Comparison of ENCODE assay signal across 19 mouse cellular contexts in the genomic region with DNA sequence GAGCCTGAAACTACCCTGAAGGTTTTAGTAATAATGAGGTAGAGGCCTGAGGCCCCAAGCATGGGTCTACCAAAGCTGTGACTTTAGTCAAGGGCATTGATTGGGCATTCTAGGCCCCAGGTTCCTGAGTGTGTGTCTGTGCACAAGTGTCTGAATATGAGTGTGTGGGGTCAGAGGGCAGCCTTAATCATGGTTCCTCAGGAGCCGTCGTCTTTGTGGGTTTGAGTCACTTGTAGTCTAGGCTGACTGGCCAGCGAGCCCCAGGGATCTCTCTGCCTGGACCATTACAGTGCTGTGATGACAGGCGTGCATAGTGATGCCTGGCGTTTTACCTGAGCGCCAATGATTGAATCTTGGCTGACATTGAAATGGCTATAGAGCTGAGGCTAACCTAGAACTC. TPM values are rescaled to one million over a fixed set of nuclear protein-coding genes. Genes with fewer than 3 reads are reported as not detected.
A peak's percentile ranks its signal among the peaks of the same experiment; 100 is the strongest.
DNase-seq lines count a peak whose midpoint lies in the region; ATAC-seq lines count a peak whose summit lies in the region.
"Had no signal": no experiment of that assay in that cellular context is flagged by ENCODE, and none has a peak within 500 bp of the region (broad histone marks: within the 10 kb centered on the region; RNA-seq: fewer than 3 reads in every experiment).

No protein-coding gene starts in this region.

- ATAC-seq in embryonic facial prominence, embryonic 13.5 days (ENCODE audit: insufficient number of reproducible peaks, insufficient read depth, low FRiP score, low TSS enrichment, low read depth): no peak
- no peak for ATAC-seq in heart, embryonic 16.5 days (replicated peaks; ENCODE audit: extremely low read depth, insufficient read depth, low FRiP score)
- no peak for ATAC-seq in heart, embryonic 12.5 days (ENCODE audit: insufficient number of reproducible peaks, low FRiP score)
- ATAC-seq in limb, embryonic 13.5 days (ENCODE audit: low FRiP score, low read depth): no peak
- no peak for ATAC-seq in embryonic facial prominence, embryonic 14.5 days (ENCODE audit: low read depth)
- ATAC-seq: forebrain, embryonic 13.5 days had no signal

- H3K9ac ChIP-seq in embryonic facial prominence, embryonic 13.5 days: peak overlapping the region; percentile 36; the same call in 1 of the 2 replicates
- peak overlapping the region; percentile 26 for H3K9ac ChIP-seq in heart, embryonic 16.5 days (ENCODE audit: low read length)
- no peak overlapping the region; the same call in 1 of the 2 replicates for H3K9ac ChIP-seq in heart, embryonic 12.5 days
- 0 out of 2 replicates have a peak overlapping the region, but pooled peaks have one; percentile 21 for H3K9ac ChIP-seq in limb, embryonic 13.5 days
- peak overlapping the region; percentile 25; the same call in 1 of the 2 replicates for H3K9ac ChIP-seq in embryonic facial prominence, embryonic 14.5 days (ENCODE audit: low read depth, low read length)
- H3K9ac ChIP-seq: embryonic facial prominence, embryonic 12.5 days; forebrain, embryonic 13.5 days; hindbrain, embryonic 13.5 days; midbrain, embryonic 12.5 days; neural tube, embryonic 12.5 days had no signal

- no peak overlapping the region for H3K4me2 ChIP-seq in embryonic facial prominence, embryonic 13.5 days
- H3K4me2 ChIP-seq in heart, embryonic 16.5 days (ENCODE audit: low read depth, low read length): no peak overlapping the region
- no peak overlapping the region for H3K4me2 ChIP-seq in heart, embryonic 12.5 days
- H3K4me2 ChIP-seq in limb, embryonic 13.5 days (replicated peaks): no peak overlapping the region
- no peak overlapping the region for H3K4me2 ChIP-seq in embryonic facial prominence, embryonic 14.5 days (ENCODE audit: low read depth, low read length)
- H3K4me2 ChIP-seq: embryonic facial prominence, embryonic 12.5 days; forebrain, embryonic 13.5 days; hindbrain, embryonic 13.5 days; liver, embryonic 11.5 days; midbrain, embryonic 12.5 days; neural tube, embryonic 12.5 days had no signal

- H3K27ac ChIP-seq in embryonic facial prominence, embryonic 13.5 days: no peak overlapping the region
- H3K27ac ChIP-seq in embryonic facial prominence, embryonic 10.5 days (replicated peaks): no peak overlapping the region
- no peak overlapping the region for H3K27ac ChIP-seq in heart, embryonic 16.5 days (ENCODE audit: low read length)
- H3K27ac ChIP-seq in heart, embryonic 12.5 days (ENCODE audit: poor library complexity, severe bottlenecking): no peak overlapping the region
- no peak overlapping the region for H3K27ac ChIP-seq in limb, embryonic 13.5 days
- H3K27ac ChIP-seq in limb, embryonic 10.5 days: no peak overlapping the region
- H3K27ac ChIP-seq in embryonic facial prominence, embryonic 14.5 days (replicated peaks; ENCODE audit: low read depth, low read length): no peak overlapping the region
- H3K27ac ChIP-seq: embryonic facial prominence, embryonic 12.5 days; forebrain, embryonic 13.5 days; hindbrain, embryonic 13.5 days; midbrain, embryonic 12.5 days; neural tube, embryonic 12.5 days had no signal

- H3K27me3 ChIP-seq in embryonic facial prominence, embryonic 13.5 days: no peaks in the 10 kb centered on the region
- H3K27me3 ChIP-seq in embryonic facial prominence, embryonic 10.5 days (replicated peaks; ENCODE audit: low read depth, poor library complexity, severe bottlenecking): no peaks in the 10 kb centered on the region
- H3K27me3 ChIP-seq in heart, embryonic 16.5 days (ENCODE audit: control insufficient read depth, insufficient read depth, low read length): no peaks in the 10 kb centered on the region
- H3K27me3 ChIP-seq in heart, embryonic 12.5 days (replicated peaks): no peaks in the 10 kb centered on the region
- no peaks in the 10 kb centered on the region for H3K27me3 ChIP-seq in limb, embryonic 13.5 days
- H3K27me3 ChIP-seq in limb, embryonic 10.5 days (ENCODE audit: low read depth, poor library complexity, severe bottlenecking): no peaks in the 10 kb centered on the region
- H3K27me3 ChIP-seq in embryonic facial prominence, embryonic 14.5 days (replicated peaks; ENCODE audit: control insufficient read depth, insufficient read depth, low read length): no peaks in the 10 kb centered on the region
- H3K27me3 ChIP-seq: embryonic facial prominence, embryonic 12.5 days; forebrain, embryonic 13.5 days; hindbrain, embryonic 13.5 days; midbrain, embryonic 12.5 days; neural tube, embryonic 12.5 days had no signal

- no peaks in the 10 kb centered on the region for H3K9me3 ChIP-seq in embryonic facial prominence, embryonic 13.5 days
- no peaks in the 10 kb centered on the region for H3K9me3 ChIP-seq in embryonic facial prominence, embryonic 10.5 days
- no peaks in the 10 kb centered on the region for H3K9me3 ChIP-seq in heart, embryonic 16.5 days (replicated peaks; ENCODE audit: control insufficient read depth, low read length)
- H3K9me3 ChIP-seq in heart, embryonic 12.5 days (replicated peaks): no peaks in the 10 kb centered on the region
- no peaks in the 10 kb centered on the region for H3K9me3 ChIP-seq in limb, embryonic 13.5 days
- H3K9me3 ChIP-seq in limb, embryonic 10.5 days (replicated peaks): no peaks in the 10 kb centered on the region
- no peaks in the 10 kb centered on the region for H3K9me3 ChIP-seq in embryonic facial prominence, embryonic 14.5 days (ENCODE audit: control insufficient read depth, low read length)
- H3K9me3 ChIP-seq: embryonic facial prominence, embryonic 12.5 days; forebrain, embryonic 13.5 days; hindbrain, embryonic 13.5 days; midbrain, embryonic 12.5 days; neural tube, embryonic 12.5 days had no signal

- no peaks in the 10 kb centered on the region for H3K36me3 ChIP-seq in embryonic facial prominence, embryonic 13.5 days
- H3K36me3 ChIP-seq in embryonic facial prominence, embryonic 10.5 days (replicated peaks): no peaks in the 10 kb centered on the region
- no peaks in the 10 kb centered on the region for H3K36me3 ChIP-seq in heart, embryonic 16.5 days (ENCODE audit: control insufficient read depth, insufficient read depth)
- H3K36me3 ChIP-seq in heart, embryonic 12.5 days: 0 out of 2 replicates have a peak, but pooled peaks cover 4% of the 10 kb centered on the region
- H3K36me3 ChIP-seq in limb, embryonic 13.5 days: no peaks in the 10 kb centered on the region
- H3K36me3 ChIP-seq in limb, embryonic 10.5 days: no peaks in the 10 kb centered on the region
- H3K36me3 ChIP-seq in embryonic facial prominence, embryonic 14.5 days (ENCODE audit: control insufficient read depth, insufficient read depth, low read length): no peaks in the 10 kb centered on the region
- H3K36me3 ChIP-seq: embryonic facial prominence, embryonic 12.5 days; hindbrain, embryonic 13.5 days; midbrain, embryonic 12.5 days; neural tube, embryonic 12.5 days had no signal

- peaks cover 29% of the 10 kb centered on the region for H3K4me1 ChIP-seq in embryonic facial prominence, embryonic 13.5 days
- H3K4me1 ChIP-seq in embryonic facial prominence, embryonic 10.5 days: peaks cover 31% of the 10 kb centered on the region
- peaks cover 37% of the 10 kb centered on the region for H3K4me1 ChIP-seq in heart, embryonic 16.5 days (ENCODE audit: control insufficient read depth, insufficient read depth, low read length)
- H3K4me1 ChIP-seq in heart, embryonic 12.5 days (replicated peaks): peaks cover 54% of the 10 kb centered on the region
- H3K4me1 ChIP-seq in limb, embryonic 13.5 days: peaks cover 40% of the 10 kb centered on the region
- peaks cover 26% of the 10 kb centered on the region for H3K4me1 ChIP-seq in limb, embryonic 10.5 days
- peaks cover 10% of the 10 kb centered on the region; the same call in 1 of the 2 replicates for H3K4me1 ChIP-seq in embryonic facial prominence, embryonic 14.5 days (ENCODE audit: control insufficient read depth, insufficient read depth, low read length)

- 78% methylated on average over 6 of the region's 6 CpGs for WGBS in embryonic facial prominence, embryonic 13.5 days
- 84% methylated on average over 6 of the region's 6 CpGs for WGBS in embryonic facial prominence, embryonic 10.5 days
- 73% methylated on average over 6 of the region's 6 CpGs for WGBS in heart, embryonic 16.5 days
- whole genome bisulfite sequencing in heart, embryonic 12.5 days: 77% methylated on average over 6 of the region's 6 CpGs
- WGBS in limb, embryonic 13.5 days: 87% methylated on average over 6 of the region's 6 CpGs
- 88% methylated on average over 6 of the region's 6 CpGs for WGBS in limb, embryonic 10.5 days
- WGBS in embryonic facial prominence, embryonic 14.5 days: 84% methylated on average over 6 of the region's 6 CpGs

- no peak overlapping the region for H3K4me3 ChIP-seq in embryonic facial prominence, embryonic 13.5 days
- H3K4me3 ChIP-seq in embryonic facial prominence, embryonic 10.5 days: no peak overlapping the region
- no peak overlapping the region for H3K4me3 ChIP-seq in heart, embryonic 16.5 days (ENCODE audit: low read length)
- no peak overlapping the region for H3K4me3 ChIP-seq in heart, embryonic 12.5 days
- H3K4me3 ChIP-seq in limb, embryonic 13.5 days: no peak overlapping the region
- no peak overlapping the region for H3K4me3 ChIP-seq in limb, embryonic 10.5 days
- H3K4me3 ChIP-seq in embryonic facial prominence, embryonic 14.5 days (ENCODE audit: low read depth, low read length): no peak overlapping the region
- H3K4me3 ChIP-seq: embryonic facial prominence, embryonic 12.5 days; forebrain, embryonic 13.5 days; hindbrain, embryonic 13.5 days; midbrain, embryonic 12.5 days had no signal

- DNase-seq in embryonic facial prominence, embryonic 10.5 days (ENCODE audit: low spot score): no peak
- no peak for DNase-seq in limb, embryonic 10.5 days (ENCODE audit: low spot score)
- DNase-seq in embryonic facial prominence, embryonic 14.5 days (ENCODE audit: low spot score): no peak
- DNase-seq in adrenal gland, adult 8-10 months: no peak
- DNase-seq: layer of hippocampus, adult 9-11 months; lung, adult 18-20 months; lung, postnatal 10 days; thymus, adult 18-20 months; thymus, postnatal 36 days had no signal

RNA-seq across cellular contexts. Expression of gene Dnm2, which starts 3.5 kb away (rescaled TPM):
- polyA plus RNA-seq in embryonic facial prominence, embryonic 13.5 days (2015; fragmentation: Nextera tagmentation; extraction: Ambion mirVana): 74.5 and 79.8 TPM in 2 replicates
- polyA plus RNA-seq in embryonic facial prominence, embryonic 10.5 days (2016; fragmentation: Nextera tagmentation; extraction: Ambion mirVana): 72.9 and 73.7 TPM in 2 replicates
- 73.7 and 75.0 TPM in 2 replicates for polyA plus RNA-seq in heart, embryonic 16.5 days (2015; fragmentation: Nextera tagmentation; extraction: Ambion mirVana)
- 83.8 and 87.2 TPM in 2 replicates for polyA plus RNA-seq in heart, embryonic 12.5 days (2016; fragmentation: Nextera tagmentation; extraction: Ambion mirVana)
- polyA plus RNA-seq in limb, embryonic 13.5 days (2015; fragmentation: Nextera tagmentation; extraction: Ambion mirVana): 72.5 and 77.0 TPM in 2 replicates
- 71.7 and 79.7 TPM in 2 replicates for polyA plus RNA-seq in limb, embryonic 10.5 days (2016; fragmentation: Nextera tagmentation; extraction: Ambion mirVana)
- polyA plus RNA-seq in embryonic facial prominence, embryonic 14.5 days (2014; fragmentation: Nextera tagmentation; extraction: Ambion mirVana): 65.8 and 69.3 TPM in 2 replicates
- 100 to 1,000 TPM; 106 to 132 (median 114) TPM for total RNA-seq in adrenal gland, adult 8-10 months (2022)

RNA-seq across cellular contexts. Expression of gene Qtrt1, which starts 16.5 kb away (rescaled TPM):
- polyA plus RNA-seq in embryonic facial prominence, embryonic 13.5 days (2015; fragmentation: Nextera tagmentation; extraction: Ambion mirVana): 47.0 and 53.5 TPM in 2 replicates
- polyA plus RNA-seq in embryonic facial prominence, embryonic 10.5 days (2016; fragmentation: Nextera tagmentation; extraction: Ambion mirVana): 64.0 and 71.1 TPM in 2 replicates
- polyA plus RNA-seq in heart, embryonic 16.5 days (2015; fragmentation: Nextera tagmentation; extraction: Ambion mirVana): 23.0 and 24.3 TPM in 2 replicates
- 23.0 and 25.4 TPM in 2 replicates for polyA plus RNA-seq in heart, embryonic 12.5 days (2016; fragmentation: Nextera tagmentation; extraction: Ambion mirVana)
- 49.5 and 52.2 TPM in 2 replicates for polyA plus RNA-seq in limb, embryonic 13.5 days (2015; fragmentation: Nextera tagmentation; extraction: Ambion mirVana)
- 66.2 and 79.0 TPM in 2 replicates for polyA plus RNA-seq in limb, embryonic 10.5 days (2016; fragmentation: Nextera tagmentation; extraction: Ambion mirVana)
- 36.9 and 49.4 TPM in 2 replicates for polyA plus RNA-seq in embryonic facial prominence, embryonic 14.5 days (2014; fragmentation: Nextera tagmentation; extraction: Ambion mirVana)
- 10 to 100 TPM; 18.2 to 23.4 (median 19.0) TPM for total RNA-seq in adrenal gland, adult 8-10 months (2022)
